Mouse (Mus musculus): Measurements from ENCODE around the gene Odf3l1. TPM values are rescaled to one million over a fixed set of nuclear protein-coding genes. Genes with fewer than 3 reads are reported as not detected.

Odf3l1 gene
- total and polyA plus RNA-seq, 2 experiments from 2014 or later: 0.12 TPM; not detected in 1

DNA sequence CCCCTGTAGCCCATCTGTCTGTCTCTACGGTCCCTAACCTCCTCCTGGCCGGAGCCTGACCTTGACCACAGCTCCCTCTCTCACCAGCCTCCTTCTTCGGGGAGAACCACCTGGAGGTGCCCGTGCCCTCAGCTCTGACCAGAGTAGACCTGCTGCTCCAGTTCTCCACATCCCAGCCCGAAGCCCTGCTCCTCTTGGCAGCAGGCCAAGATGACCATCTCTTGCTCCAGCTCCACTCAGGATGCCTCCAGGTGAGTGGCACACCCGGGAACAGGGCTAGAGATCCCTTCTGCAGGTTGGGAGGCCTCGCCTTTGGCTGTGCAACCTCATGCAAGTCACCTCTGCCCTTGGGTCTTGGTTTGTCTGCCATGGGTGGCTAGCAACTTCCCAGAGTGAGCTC is 19.0 kb upstream of the Odf3l1 start:
- ATAC-seq: no peak
- Histone ChIP-seq H3K4me1 (ENCODE audit: insufficient read depth) (no peaks in the 10 kb centered on the region), H3K9ac (no peak overlapping the region), H3K36me3 (ENCODE audit: insufficient read depth) (no peaks in the 10 kb centered on the region), H3K27ac (ENCODE audit: low read depth, low read length) (no peak overlapping the region), H3K4me3 (ENCODE audit: low read depth, low read length) (no peak overlapping the region), H3K9me3 (ENCODE audit: low read length) (no peaks in the 10 kb centered on the region), H3K27me3 (ENCODE audit: insufficient read depth, low read length) (no peaks in the 10 kb centered on the region), H3K4me2 (ENCODE audit: low read depth) (no peak overlapping the region)
- WGBS: 82% methylated on average over 7 of the region's 7 CpGs
- no peak for DNase-seq
- no peak for TF ChIP-seq CTCF (IDR thresholded peaks at IDR 0.05; ENCODE audit: low read depth)

DNA sequence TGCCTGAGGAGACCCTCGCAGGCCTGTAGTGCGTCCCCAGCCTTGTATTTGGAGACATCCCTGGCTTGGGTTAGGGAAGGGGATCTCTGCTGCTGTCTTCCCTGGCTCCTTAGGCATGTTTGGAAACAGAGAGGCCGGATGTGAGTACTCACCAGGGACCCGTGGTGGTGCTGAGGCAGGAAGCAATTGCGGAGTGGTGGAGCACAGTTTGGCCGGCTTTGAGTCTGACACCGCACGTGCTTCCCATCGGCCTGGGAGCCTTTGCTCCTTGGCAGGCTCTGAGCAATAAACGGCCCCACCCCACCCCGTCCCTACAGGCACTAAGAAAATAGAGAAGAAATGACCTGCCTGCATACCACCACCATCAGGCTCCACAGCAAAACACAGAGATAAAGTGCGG is 18.3 kb upstream of the Odf3l1 start:
- TF ChIP-seq CTCF (IDR thresholded peaks at IDR 0.05; ENCODE audit: low read depth): no peak

DNA sequence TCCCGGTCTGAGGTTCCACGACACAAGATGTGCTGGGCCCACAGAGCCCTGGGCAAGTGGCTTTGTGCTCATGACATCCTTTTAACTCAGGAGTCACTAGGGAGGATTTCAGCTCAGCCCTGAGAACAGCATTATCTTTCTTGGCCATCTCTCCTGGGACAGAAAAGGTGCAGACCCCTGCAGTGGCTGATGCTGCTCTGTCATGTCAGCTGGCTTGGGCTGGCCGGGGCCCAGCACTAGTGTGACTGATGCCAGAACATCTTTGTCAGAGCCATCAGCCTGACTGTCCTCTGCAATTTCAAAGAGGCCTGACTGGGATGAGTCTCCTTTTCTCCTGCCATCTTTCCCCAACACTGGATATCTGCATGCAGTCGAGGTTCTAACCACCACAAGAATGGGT is 17.8 kb upstream of the Odf3l1 start:
- Histone ChIP-seq H3K27me3 (ENCODE audit: insufficient read depth, low read length) (no peaks in the 10 kb centered on the region), H3K4me2 (ENCODE audit: low read depth) (no peak overlapping the region), H3K9me3 (ENCODE audit: low read length) (no peaks in the 10 kb centered on the region), H3K27ac (ENCODE audit: low read depth, low read length) (no peak overlapping the region), H3K9ac (no peak overlapping the region), H3K36me3 (ENCODE audit: insufficient read depth) (no peaks in the 10 kb centered on the region), H3K4me1 (ENCODE audit: insufficient read depth) (no peaks in the 10 kb centered on the region), H3K4me3 (ENCODE audit: low read depth, low read length) (no peak overlapping the region)
- WGBS: 65% methylated on average over 4 of the region's 4 CpGs
- TF ChIP-seq CTCF (IDR thresholded peaks at IDR 0.05; ENCODE audit: low read depth): no peak
- ATAC-seq (no peak), DNase-seq (no peak)

More for the DNA sequence above, 18.3 kb upstream of the Odf3l1 start:
- ATAC-seq (no peak), DNase-seq (no peak)
- Histone ChIP-seq H3K36me3 (ENCODE audit: insufficient read depth) (no peaks in the 10 kb centered on the region), H3K4me1 (ENCODE audit: insufficient read depth) (no peaks in the 10 kb centered on the region), H3K9me3 (ENCODE audit: low read length) (no peaks in the 10 kb centered on the region), H3K9ac (no peak overlapping the region), H3K4me3 (ENCODE audit: low read depth, low read length) (no peak overlapping the region), H3K27ac (ENCODE audit: low read depth, low read length) (no peak overlapping the region), H3K27me3 (ENCODE audit: insufficient read depth, low read length) (no peaks in the 10 kb centered on the region), H3K4me2 (ENCODE audit: low read depth) (no peak overlapping the region)
- 77% methylated on average over 12 of the region's 12 CpGs for WGBS

DNA sequence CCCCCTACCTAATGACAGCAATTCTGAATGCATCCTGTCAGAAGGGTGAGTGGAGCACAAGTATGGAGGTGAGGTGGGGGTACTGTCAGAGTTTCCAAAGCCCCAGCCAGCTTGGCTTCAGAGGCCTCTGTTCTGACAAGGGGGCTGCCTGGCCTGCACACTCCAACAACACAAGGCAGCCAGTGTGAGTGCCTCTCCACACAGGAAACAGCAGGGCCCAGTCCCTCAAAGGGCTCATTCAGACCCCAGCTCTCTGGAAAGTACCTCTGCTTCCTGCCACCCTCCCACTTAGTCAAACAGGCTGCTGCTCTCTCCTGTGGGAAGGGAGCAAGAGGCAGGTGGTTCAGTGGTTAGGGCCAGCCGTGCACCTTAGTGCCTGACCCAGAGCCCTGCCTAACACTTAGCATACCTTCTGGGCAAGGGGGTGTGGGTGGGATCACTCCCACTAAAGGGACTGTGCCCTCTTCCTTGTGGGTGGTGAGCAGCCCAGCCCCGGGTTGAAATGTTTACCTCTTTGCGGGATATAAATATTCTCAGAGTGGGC is 17.1 kb upstream of the Odf3l1 start:
- H3K9ac ChIP-seq: no peak overlapping the region
- ATAC-seq: peak; percentile 63
- no peak for DNase-seq
- no peak overlapping the region for H3K4me3 ChIP-seq (ENCODE audit: low read depth, low read length)
- H3K36me3 ChIP-seq (ENCODE audit: insufficient read depth): no peaks in the 10 kb centered on the region
- peak overlapping the region; percentile 3; the same call in 1 of the 2 replicates for H3K27ac ChIP-seq (ENCODE audit: low read depth, low read length)
- no peaks in the 10 kb centered on the region for H3K27me3 ChIP-seq (ENCODE audit: insufficient read depth, low read length)
- no peak overlapping the region for H3K4me2 ChIP-seq (ENCODE audit: low read depth)
- TF ChIP-seq CTCF (IDR thresholded peaks at IDR 0.05; ENCODE audit: low read depth): no peak
- H3K4me1 ChIP-seq (ENCODE audit: insufficient read depth): no peaks in the 10 kb centered on the region
- 83% methylated on average over 3 of the region's 3 CpGs for whole genome bisulfite sequencing
- no peaks in the 10 kb centered on the region for H3K9me3 ChIP-seq (ENCODE audit: low read length)

DNA sequence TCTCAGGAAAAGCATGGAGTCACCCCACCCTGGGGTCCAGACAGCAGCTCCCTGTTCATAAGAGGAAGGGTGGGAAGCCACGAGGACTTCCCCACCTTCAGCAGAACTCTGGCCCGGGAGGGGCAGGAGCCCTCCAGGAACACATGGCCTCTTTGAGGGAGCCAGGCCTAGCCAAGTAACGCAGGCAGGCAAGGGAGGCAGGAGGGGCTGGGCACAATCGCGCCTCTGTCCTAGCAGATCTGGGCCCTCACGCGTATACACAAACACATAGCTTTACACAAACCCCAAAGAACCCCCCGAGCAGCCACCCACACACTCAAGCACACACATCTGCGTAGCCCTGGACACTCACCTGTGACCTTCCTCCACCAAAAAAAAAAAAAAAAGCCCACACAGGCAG is 16.3 kb upstream of the Odf3l1 start:
- no peak overlapping the region for H3K4me3 ChIP-seq (ENCODE audit: low read depth, low read length)
- H3K27me3 ChIP-seq (ENCODE audit: insufficient read depth, low read length): no peaks in the 10 kb centered on the region
- DNase-seq: no peak
- H3K4me2 ChIP-seq (ENCODE audit: low read depth): no peak overlapping the region
- WGBS: 58% methylated on average over 9 of the region's 9 CpGs
- no peaks in the 10 kb centered on the region for H3K36me3 ChIP-seq (ENCODE audit: insufficient read depth)
- H3K27ac ChIP-seq (ENCODE audit: low read depth, low read length): no peak overlapping the region; the same call in 1 of the 2 replicates
- no peaks in the 10 kb centered on the region for H3K4me1 ChIP-seq (ENCODE audit: insufficient read depth)
- no peak overlapping the region for H3K9ac ChIP-seq
- TF ChIP-seq CTCF (IDR thresholded peaks at IDR 0.05; ENCODE audit: low read depth): no peak
- H3K9me3 ChIP-seq (ENCODE audit: low read length): no peaks in the 10 kb centered on the region
- ATAC-seq: peak; percentile 47

DNA sequence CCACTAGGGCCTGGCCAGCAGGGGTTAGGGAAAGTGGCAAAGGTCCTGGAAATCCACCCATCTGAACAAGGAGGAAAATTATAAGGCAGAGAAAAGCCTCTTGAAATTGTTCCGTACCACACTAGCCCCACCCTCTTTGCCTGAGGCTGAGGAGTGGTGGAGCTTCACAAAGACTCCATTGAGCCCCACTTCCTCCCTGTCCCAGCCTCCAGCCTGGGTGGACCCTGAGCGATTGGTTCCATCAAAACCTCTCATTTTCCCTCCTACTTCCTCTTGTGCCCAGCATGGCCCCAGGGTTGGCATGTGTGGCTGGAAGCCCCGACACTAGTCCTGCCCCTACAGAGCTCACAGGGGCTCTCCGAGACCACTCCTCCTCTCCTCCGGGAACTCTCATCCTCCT is 12.8 kb upstream of the Odf3l1 start:
- Histone ChIP-seq H3K4me3 (ENCODE audit: low read depth, low read length) (no peak overlapping the region), H3K4me2 (ENCODE audit: low read depth) (no peak overlapping the region), H3K27ac (ENCODE audit: low read depth, low read length) (no peak overlapping the region), H3K9me3 (ENCODE audit: low read length) (no peaks in the 10 kb centered on the region), H3K36me3 (ENCODE audit: insufficient read depth) (no peaks in the 10 kb centered on the region), H3K4me1 (ENCODE audit: insufficient read depth) (no peaks in the 10 kb centered on the region), H3K9ac (no peak overlapping the region), H3K27me3 (ENCODE audit: insufficient read depth, low read length) (no peaks in the 10 kb centered on the region)
- WGBS: 83% methylated on average over 5 of the region's 5 CpGs
- DNase-seq: no peak
- TF ChIP-seq CTCF (IDR thresholded peaks at IDR 0.05; ENCODE audit: low read depth): no peak
- no peak; the same call in 1 of the 2 replicates for ATAC-seq

DNA sequence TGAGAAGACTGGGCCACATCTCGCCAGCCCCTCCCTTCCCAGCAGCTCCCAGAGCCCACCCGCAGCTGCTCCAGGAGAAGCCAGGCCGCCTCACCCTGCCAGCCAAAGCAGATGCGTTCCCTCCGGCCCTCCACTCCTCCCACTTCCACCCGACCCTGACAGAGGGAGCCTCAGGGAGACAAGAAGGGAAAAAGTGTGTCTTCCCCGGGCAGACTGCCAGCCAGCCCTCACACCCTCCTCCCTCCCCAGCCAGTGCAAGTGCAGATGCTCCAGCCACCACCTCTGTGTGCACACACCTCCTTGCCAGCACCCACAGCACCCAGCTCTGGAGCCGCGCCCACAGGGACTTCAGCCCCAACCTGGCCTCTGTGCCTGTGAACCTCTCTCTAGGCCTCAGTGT is 12.3 kb upstream of the Odf3l1 start:
- DNase-seq: no peak
- TF ChIP-seq CTCF (IDR thresholded peaks at IDR 0.05; ENCODE audit: low read depth): no peak
- no peaks in the 10 kb centered on the region for H3K36me3 ChIP-seq (ENCODE audit: insufficient read depth)
- no peak overlapping the region for H3K4me2 ChIP-seq (ENCODE audit: low read depth)
- ATAC-seq: 0 out of 2 replicates have a peak, but pooled peaks have one; percentile 17
- no peaks in the 10 kb centered on the region for H3K9me3 ChIP-seq (ENCODE audit: low read length)
- H3K9ac ChIP-seq: no peak overlapping the region
- no peak overlapping the region for H3K4me3 ChIP-seq (ENCODE audit: low read depth, low read length)
- H3K4me1 ChIP-seq (ENCODE audit: insufficient read depth): no peaks in the 10 kb centered on the region
- no peak overlapping the region for H3K27ac ChIP-seq (ENCODE audit: low read depth, low read length)
- H3K27me3 ChIP-seq (ENCODE audit: insufficient read depth, low read length): no peaks in the 10 kb centered on the region
- WGBS: 50% methylated on average over 9 of the region's 9 CpGs
